Mouse (Mus musculus) bone marrow macrophage, adult 2 months (primary cell): ENCODE results near the gene Map3k19.

Experiments used
- CTCF ChIP-seq: IDR thresholded peaks from 2 replicates; pipeline ENCODE4 v1.5.1; 2012; ENCODE audit warnings: low read depth, mild to moderate bottlenecking, low read length, moderate library complexity
- POLR2A ChIP-seq: IDR thresholded peaks from 2 replicates; pipeline ENCODE4 v1.6.1; 2012; ENCODE audit warnings: mild to moderate bottlenecking, low read depth, low read length, borderline replicate concordance

DNA sequence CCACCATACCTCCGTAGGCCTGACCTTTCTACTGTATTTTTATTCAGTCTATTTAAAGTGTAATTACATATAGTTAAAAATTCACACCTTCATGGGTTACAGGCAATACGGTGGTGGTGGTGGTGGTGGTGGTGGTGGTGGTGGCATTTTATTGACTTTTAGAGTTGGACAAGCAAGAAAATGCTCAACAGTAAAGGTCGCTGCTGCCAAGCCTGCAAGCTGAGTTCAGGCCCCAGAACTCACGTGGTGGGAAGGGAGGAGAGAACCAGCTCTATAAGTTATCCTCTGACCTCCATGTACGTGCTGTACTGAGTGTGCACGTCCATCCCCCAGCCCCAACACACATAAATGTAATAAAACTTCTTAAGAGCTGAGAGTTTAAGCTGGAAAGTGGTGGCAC lies 38.5 kb downstream of the Map3k19 start:
- TF ChIP-seq CTCF, result no peak
- no peak for TF ChIP-seq POLR2A
